Mouse (Mus musculus): ENCODE measurements around the gene Slc48a1. TPM values are rescaled to one million over a fixed set of nuclear protein-coding genes. Genes with fewer than 3 reads are reported as not detected.

Slc48a1 gene
- polyA plus RNA-seq, 1 experiment from 2014 or later: 34.4 TPM

DNA sequence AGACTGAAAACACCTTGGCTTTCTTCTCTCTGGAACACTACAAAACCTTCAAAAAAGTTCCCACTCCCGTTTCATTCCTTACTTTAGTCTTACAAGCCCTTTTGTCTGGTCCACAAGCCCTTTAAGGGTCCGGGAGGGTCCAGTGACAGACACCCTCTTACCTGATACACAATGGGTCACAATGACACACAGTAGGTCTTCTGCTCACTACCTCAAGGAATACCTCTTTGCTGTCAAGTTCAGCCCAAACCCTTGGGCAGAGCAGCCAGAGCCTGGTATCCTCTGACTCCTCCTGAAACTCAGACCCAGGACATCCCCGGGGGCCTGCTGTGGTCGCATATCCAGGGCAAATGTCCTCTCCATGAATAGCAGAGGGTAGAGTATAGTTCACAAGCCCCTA, 29.4 kb upstream of the Slc48a1 start:
- Histone ChIP-seq H3K4me1 (ENCODE audit: control insufficient read depth, insufficient read depth, low read length) (peaks cover 10% of the 10 kb centered on the region; the same call in 1 of the 2 replicates), H3K9me3 (ENCODE audit: control insufficient read depth, low read length) (no peaks in the 10 kb centered on the region), H3K4me3 (ENCODE audit: low read length) (no peak overlapping the region), H3K36me3 (ENCODE audit: control insufficient read depth, insufficient read depth, low read length) (peaks cover 18% of the 10 kb centered on the region), H3K27ac (ENCODE audit: low read depth, low read length) (no peak overlapping the region), H3K27me3 (ENCODE audit: control insufficient read depth, insufficient read depth, low read length) (no peaks in the 10 kb centered on the region), H3K4me2 (replicated peaks; ENCODE audit: low read depth, low read length) (no peak overlapping the region), H3K9ac (ENCODE audit: low read depth, low read length) (no peak overlapping the region)
- ATAC-seq (ENCODE audit: low FRiP score, low TSS enrichment): no peak
- 92% methylated on average over 4 of the region's 4 CpGs for WGBS

DNA sequence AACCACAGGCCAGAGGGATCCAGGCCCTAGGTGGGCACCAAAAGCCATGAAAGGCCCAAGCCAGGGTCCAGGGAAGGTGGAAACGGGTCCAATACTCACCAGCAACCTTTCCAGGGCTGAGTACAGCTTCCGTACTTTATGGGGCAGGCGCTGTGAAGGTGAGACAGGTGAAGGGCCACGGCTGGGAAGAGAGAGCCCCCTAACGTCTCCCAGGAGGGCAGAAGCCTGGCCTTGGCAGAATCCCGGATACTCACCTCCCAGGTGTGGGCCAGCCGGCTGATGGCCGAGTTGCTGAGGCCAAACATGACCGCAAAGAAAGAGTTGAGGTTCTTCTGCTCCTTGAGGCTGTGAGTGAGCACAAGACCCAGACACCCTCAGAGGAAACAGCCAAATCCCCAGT, 28.9 kb upstream of the Slc48a1 start:
- Histone ChIP-seq H3K36me3 (ENCODE audit: control insufficient read depth, insufficient read depth, low read length) (peaks cover 16% of the 10 kb centered on the region), H3K9me3 (ENCODE audit: control insufficient read depth, low read length) (no peaks in the 10 kb centered on the region), H3K9ac (ENCODE audit: low read depth, low read length) (no peak overlapping the region), H3K27me3 (ENCODE audit: control insufficient read depth, insufficient read depth, low read length) (no peaks in the 10 kb centered on the region), H3K27ac (ENCODE audit: low read depth, low read length) (no peak overlapping the region), H3K4me3 (ENCODE audit: low read length) (no peak overlapping the region), H3K4me1 (ENCODE audit: control insufficient read depth, insufficient read depth, low read length) (peaks cover 14% of the 10 kb centered on the region), H3K4me2 (replicated peaks; ENCODE audit: low read depth, low read length) (no peak overlapping the region)
- WGBS: 92% methylated on average over 9 of the region's 9 CpGs
- no peak for ATAC-seq (ENCODE audit: low FRiP score, low TSS enrichment)

DNA sequence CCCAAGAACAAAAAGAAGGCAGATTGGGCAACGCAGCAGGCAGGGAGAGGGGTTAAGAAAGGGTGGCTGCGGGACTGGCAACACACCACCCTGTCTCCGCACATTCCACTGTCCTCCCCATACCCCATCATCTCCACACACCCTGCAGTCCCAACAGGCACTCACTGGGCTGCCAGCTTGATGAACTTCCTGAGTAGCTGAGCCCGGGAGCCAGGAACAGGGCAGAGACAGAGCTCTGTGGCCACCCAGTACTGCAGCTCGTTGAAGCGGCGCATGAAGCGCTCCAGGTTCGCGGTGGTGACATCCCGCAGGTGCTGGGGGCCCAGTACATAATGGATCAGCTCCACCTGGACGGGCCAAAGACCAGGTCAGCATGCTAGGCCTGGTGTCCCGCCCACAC, 28.5 kb upstream of the Slc48a1 start:
- no peaks in the 10 kb centered on the region for H3K27me3 ChIP-seq (ENCODE audit: control insufficient read depth, insufficient read depth, low read length)
- H3K4me2 ChIP-seq (replicated peaks; ENCODE audit: low read depth, low read length): no peak overlapping the region
- WGBS: 83% methylated on average over 13 of the region's 13 CpGs
- peaks cover 15% of the 10 kb centered on the region for H3K4me1 ChIP-seq (ENCODE audit: control insufficient read depth, insufficient read depth, low read length)
- no peak for ATAC-seq (ENCODE audit: low FRiP score, low TSS enrichment)
- H3K9me3 ChIP-seq (ENCODE audit: control insufficient read depth, low read length): no peaks in the 10 kb centered on the region
- no peak overlapping the region for H3K9ac ChIP-seq (ENCODE audit: low read depth, low read length)
- H3K4me3 ChIP-seq (ENCODE audit: low read length): no peak overlapping the region
- H3K27ac ChIP-seq (ENCODE audit: low read depth, low read length): no peak overlapping the region
- peaks cover 16% of the 10 kb centered on the region for H3K36me3 ChIP-seq (ENCODE audit: control insufficient read depth, insufficient read depth, low read length)

DNA sequence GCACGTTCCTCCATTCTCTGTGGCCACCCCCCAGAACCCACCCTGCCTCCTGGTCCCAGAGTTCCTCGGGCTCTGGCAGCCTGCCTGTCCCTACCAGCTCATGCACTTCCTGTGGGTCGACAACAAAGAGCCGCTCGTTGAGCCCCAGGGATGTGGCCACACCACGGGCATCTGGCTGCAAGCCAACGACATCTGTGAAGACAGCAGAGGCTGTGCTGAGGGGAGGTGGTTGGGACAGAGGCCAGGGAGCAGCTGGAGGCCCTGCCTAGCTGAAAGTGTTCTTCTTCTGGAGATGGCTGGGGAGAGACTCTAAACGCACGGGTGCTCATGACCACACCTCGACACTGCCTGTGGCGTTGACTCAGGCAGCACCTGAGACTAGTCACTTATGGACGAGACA, 27.6 kb upstream of the Slc48a1 start:
- peak; percentile 61 for ATAC-seq (ENCODE audit: low FRiP score, low TSS enrichment)
- Histone ChIP-seq H3K4me1 (ENCODE audit: control insufficient read depth, insufficient read depth, low read length) (peaks cover 20% of the 10 kb centered on the region), H3K9me3 (ENCODE audit: control insufficient read depth, low read length) (no peaks in the 10 kb centered on the region), H3K4me2 (replicated peaks; ENCODE audit: low read depth, low read length) (no peak overlapping the region; the same call in 1 of the 2 replicates), H3K4me3 (ENCODE audit: low read length) (no peak overlapping the region), H3K27me3 (ENCODE audit: control insufficient read depth, insufficient read depth, low read length) (no peaks in the 10 kb centered on the region), H3K9ac (ENCODE audit: low read depth, low read length) (no peak overlapping the region), H3K27ac (ENCODE audit: low read depth, low read length) (no peak overlapping the region), H3K36me3 (ENCODE audit: control insufficient read depth, insufficient read depth, low read length) (peaks cover 16% of the 10 kb centered on the region)
- 36% methylated on average over 12 of the region's 12 CpGs for whole genome bisulfite sequencing

DNA sequence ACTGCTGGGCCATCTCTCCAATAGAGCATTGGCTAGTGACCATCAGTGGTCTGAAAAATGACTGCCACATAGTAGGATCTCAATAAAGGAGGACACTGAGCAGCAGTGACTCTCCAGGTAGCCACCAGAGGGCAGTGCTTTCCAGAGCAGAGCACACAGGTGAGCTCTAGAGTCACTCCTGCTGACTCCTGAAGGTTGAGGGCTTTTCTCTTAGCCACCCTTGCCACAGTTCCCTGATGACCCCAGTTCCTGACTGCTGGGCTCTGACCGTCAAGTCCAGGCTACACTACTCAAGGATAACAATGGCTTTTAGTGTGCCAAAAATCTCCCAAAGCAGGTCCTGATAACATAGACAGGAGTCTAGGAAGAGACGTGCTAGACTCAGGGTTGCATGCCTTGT, 26.6 kb upstream of the Slc48a1 start:
- Histone ChIP-seq H3K27ac (ENCODE audit: low read depth, low read length) (no peak overlapping the region), H3K27me3 (ENCODE audit: control insufficient read depth, insufficient read depth, low read length) (no peaks in the 10 kb centered on the region), H3K9ac (ENCODE audit: low read depth, low read length) (no peak overlapping the region), H3K4me2 (replicated peaks; ENCODE audit: low read depth, low read length) (no peak overlapping the region), H3K36me3 (ENCODE audit: control insufficient read depth, insufficient read depth, low read length) (peaks cover 16% of the 10 kb centered on the region), H3K9me3 (ENCODE audit: control insufficient read depth, low read length) (no peaks in the 10 kb centered on the region), H3K4me3 (ENCODE audit: low read length) (no peak overlapping the region), H3K4me1 (ENCODE audit: control insufficient read depth, insufficient read depth, low read length) (peaks cover 20% of the 10 kb centered on the region)
- ATAC-seq (ENCODE audit: low FRiP score, low TSS enrichment): no peak
- WGBS: 82% methylated on average over 2 of the region's 2 CpGs

DNA sequence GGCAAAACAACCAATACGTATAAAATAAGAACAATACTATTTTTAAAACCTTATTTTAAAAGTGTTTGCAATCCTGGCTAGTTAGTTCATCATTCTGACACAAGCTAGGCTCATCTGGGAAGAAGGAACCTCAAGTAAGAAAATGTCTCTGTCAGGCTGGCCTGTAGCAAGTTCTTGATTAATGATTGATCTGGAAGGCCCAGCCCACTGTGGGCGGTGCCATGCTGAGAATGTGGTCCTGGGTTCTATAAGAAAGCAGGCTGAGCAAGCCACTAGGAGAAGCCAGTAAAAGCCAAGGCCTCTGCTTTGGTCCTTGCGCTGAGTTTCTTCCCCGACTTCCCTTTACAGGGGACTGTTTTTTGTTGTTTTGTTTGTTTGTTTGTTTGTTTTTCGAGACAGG, 25.8 kb upstream of the Slc48a1 start:
- 89% methylated on average over 5 of the region's 5 CpGs for WGBS
- Histone ChIP-seq H3K4me1 (ENCODE audit: control insufficient read depth, insufficient read depth, low read length) (peaks cover 20% of the 10 kb centered on the region), H3K27me3 (ENCODE audit: control insufficient read depth, insufficient read depth, low read length) (no peaks in the 10 kb centered on the region), H3K4me2 (replicated peaks; ENCODE audit: low read depth, low read length) (no peak overlapping the region), H3K4me3 (ENCODE audit: low read length) (no peak overlapping the region), H3K36me3 (ENCODE audit: control insufficient read depth, insufficient read depth, low read length) (peaks cover 15% of the 10 kb centered on the region), H3K9ac (ENCODE audit: low read depth, low read length) (no peak overlapping the region), H3K27ac (ENCODE audit: low read depth, low read length) (no peak overlapping the region), H3K9me3 (ENCODE audit: control insufficient read depth, low read length) (no peaks in the 10 kb centered on the region)
- no peak for ATAC-seq (ENCODE audit: low FRiP score, low TSS enrichment)

DNA sequence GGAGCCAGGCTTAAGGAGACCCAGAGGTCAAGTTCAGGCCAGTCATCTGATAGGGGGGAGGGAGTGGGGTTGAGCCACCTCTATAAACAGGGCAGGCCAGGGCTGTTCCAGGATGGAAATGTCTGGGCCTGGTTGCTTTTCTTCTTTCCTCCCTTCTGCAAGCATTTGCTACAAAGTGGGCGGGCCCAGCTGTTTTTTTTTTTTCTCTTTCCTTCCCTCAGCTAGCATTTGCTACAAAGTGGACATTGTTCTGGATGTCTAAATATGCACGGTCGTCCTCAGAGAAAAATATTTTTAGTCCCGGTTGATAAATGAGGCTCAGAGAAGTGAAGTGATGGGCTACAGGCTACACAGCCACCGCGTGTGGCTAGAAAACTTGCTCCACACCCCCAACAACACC, 23.8 kb upstream of the Slc48a1 start:
- H3K9ac ChIP-seq (ENCODE audit: low read depth, low read length): no peak overlapping the region
- H3K4me3 ChIP-seq (ENCODE audit: low read length): no peak overlapping the region
- H3K27me3 ChIP-seq (ENCODE audit: control insufficient read depth, insufficient read depth, low read length): no peaks in the 10 kb centered on the region
- H3K9me3 ChIP-seq (ENCODE audit: control insufficient read depth, low read length): no peaks in the 10 kb centered on the region
- H3K36me3 ChIP-seq (ENCODE audit: control insufficient read depth, insufficient read depth, low read length): peaks cover 23% of the 10 kb centered on the region
- peaks cover 20% of the 10 kb centered on the region for H3K4me1 ChIP-seq (ENCODE audit: control insufficient read depth, insufficient read depth, low read length)
- H3K4me2 ChIP-seq (replicated peaks; ENCODE audit: low read depth, low read length): no peak overlapping the region
- ATAC-seq (ENCODE audit: low FRiP score, low TSS enrichment): no peak
- no peak overlapping the region for H3K27ac ChIP-seq (ENCODE audit: low read depth, low read length)
- 56% methylated on average over 6 of the region's 6 CpGs for WGBS

DNA sequence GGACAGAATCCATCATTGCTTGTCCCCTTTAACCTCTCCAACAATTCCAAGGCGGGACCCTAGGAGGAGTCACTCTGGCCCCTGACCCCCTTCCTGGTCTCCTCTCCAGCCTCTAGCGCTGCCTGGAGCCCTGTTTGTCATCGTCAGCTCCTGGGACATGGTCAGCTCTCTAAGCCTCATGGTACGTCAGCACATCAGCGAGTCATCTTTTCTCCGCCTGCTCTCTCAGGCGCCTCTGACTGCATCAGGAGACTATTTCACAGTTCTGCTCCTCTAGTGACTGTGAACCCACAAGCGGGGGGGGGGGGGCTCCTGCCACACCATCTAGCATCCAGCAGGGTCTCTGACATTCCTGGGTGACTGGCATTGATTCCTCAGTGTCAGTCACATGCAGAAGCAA, 23.0 kb upstream of the Slc48a1 start:
- Histone ChIP-seq H3K9ac (ENCODE audit: low read depth, low read length) (no peak overlapping the region), H3K4me3 (ENCODE audit: low read length) (no peak overlapping the region)

DNA sequence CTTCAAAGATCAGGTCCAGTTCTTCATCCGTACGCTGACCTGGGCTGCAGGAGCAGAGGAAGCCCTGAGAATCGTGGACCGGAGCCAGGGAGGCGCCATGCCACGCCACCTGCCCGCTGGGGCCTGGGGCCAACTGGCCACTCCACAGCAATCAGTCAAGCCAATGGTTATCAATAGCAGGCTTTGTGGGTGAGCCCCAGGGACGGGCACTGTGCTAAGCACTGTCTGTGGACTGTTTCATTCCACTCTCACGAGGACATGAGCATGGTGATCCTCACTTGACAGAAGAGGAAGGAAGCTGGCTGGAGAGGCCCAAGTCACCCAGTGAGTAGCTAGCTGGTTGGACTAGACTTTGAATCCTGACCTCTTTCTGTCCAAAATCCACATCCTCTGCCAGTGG, 18.3 kb upstream of the Slc48a1 start:
- no peak overlapping the region for H3K4me3 ChIP-seq (ENCODE audit: low read length)
- H3K27me3 ChIP-seq (ENCODE audit: control insufficient read depth, insufficient read depth, low read length): no peaks in the 10 kb centered on the region; the same call in 1 of the 2 replicates
- no peak for ATAC-seq (ENCODE audit: low FRiP score, low TSS enrichment)
- H3K9ac ChIP-seq (ENCODE audit: low read depth, low read length): no peak overlapping the region
- H3K4me1 ChIP-seq (ENCODE audit: control insufficient read depth, insufficient read depth, low read length): peaks cover 18% of the 10 kb centered on the region
- H3K36me3 ChIP-seq (ENCODE audit: control insufficient read depth, insufficient read depth, low read length): peaks cover 20% of the 10 kb centered on the region; the same call in 1 of the 2 replicates
- H3K9me3 ChIP-seq (ENCODE audit: control insufficient read depth, low read length): no peaks in the 10 kb centered on the region
- 91% methylated on average over 9 of the region's 9 CpGs for WGBS
- no peak overlapping the region for H3K4me2 ChIP-seq (replicated peaks; ENCODE audit: low read depth, low read length)
- H3K27ac ChIP-seq (ENCODE audit: low read depth, low read length): no peak overlapping the region

More for the DNA sequence above, 23.0 kb upstream of the Slc48a1 start:
- no peak overlapping the region for H3K4me2 ChIP-seq (replicated peaks; ENCODE audit: low read depth, low read length)
- peaks cover 15% of the 10 kb centered on the region for H3K4me1 ChIP-seq (ENCODE audit: control insufficient read depth, insufficient read depth, low read length)
- H3K27me3 ChIP-seq (ENCODE audit: control insufficient read depth, insufficient read depth, low read length): no peaks in the 10 kb centered on the region
- H3K27ac ChIP-seq (ENCODE audit: low read depth, low read length): no peak overlapping the region
- ATAC-seq (ENCODE audit: low FRiP score, low TSS enrichment): no peak
- H3K9me3 ChIP-seq (ENCODE audit: control insufficient read depth, low read length): no peaks in the 10 kb centered on the region
- 49% methylated on average over 8 of the region's 8 CpGs for WGBS
- peaks cover 24% of the 10 kb centered on the region for H3K36me3 ChIP-seq (ENCODE audit: control insufficient read depth, insufficient read depth, low read length)
